Mouse (Mus musculus) liver, embryonic 16.5 days (tissue): ENCODE measurements at regions not wholly inside any gene's neighbourhood (a gene's known extent, or its start where the extent isn't known, plus 50 kb on each side); places are given as distances from the start of the nearest gene placed in this dataset.

ENCODE experiments used
- ATAC-seq: fragments of 200-750 bp; cut with Nextera tagmentation; 2 replicates; pipeline ENCODE4 v1.8.0; 2017; ENCODE audit warnings: low read depth, mild to moderate bottlenecking, moderate number of reproducible peaks, moderate library complexity
- H3K27ac ChIP-seq: fragments of 300-500 bp; sonication (generic); 2 replicates; pipeline ENCODE4 v1.5.1; 2014; ENCODE audit warnings: mild to moderate bottlenecking, low read length
- H3K27me3 ChIP-seq: fragments of 300-500 bp; sonication (generic); 2 replicates; pipeline ENCODE4 v1.6.1; 2014; ENCODE audit warnings: low read depth, low read length, mixed read lengths; ENCODE audit not compliant: control insufficient read depth, insufficient read depth
- H3K36me3 ChIP-seq: fragments of 300-500 bp; sonication (generic); 2 replicates; pipeline ENCODE4 v1.6.1; 2014; ENCODE audit warnings: mild to moderate bottlenecking; ENCODE audit not compliant: control insufficient read depth, insufficient read depth
- H3K4me1 ChIP-seq: fragments of 300-500 bp; sonication (generic); 2 replicates; pipeline ENCODE4 v1.6.1; 2014; ENCODE audit warnings: low read depth, low read length, mixed read lengths; ENCODE audit not compliant: control insufficient read depth
- H3K4me2 ChIP-seq: fragments of 300-500 bp; sonication (generic); 2 replicates; pipeline ENCODE4 v1.6.1; 2014; ENCODE audit warnings: low read depth, low read length, mixed read lengths
- H3K4me3 ChIP-seq: fragments of 300-500 bp; sonication (generic); 2 replicates; pipeline ENCODE4 v1.5.1; 2014; ENCODE audit warnings: low read depth, mild to moderate bottlenecking, low read length
- H3K9ac ChIP-seq: fragments of 300-500 bp; sonication (generic); 2 replicates; pipeline ENCODE4 v1.6.1; 2014; ENCODE audit warnings: low read depth, low read length
- H3K9me3 ChIP-seq: fragments of 300-500 bp; sonication (generic); replicated peaks from 2 replicates; pipeline ENCODE4 v1.6.1; 2016; ENCODE audit warnings: low read length; ENCODE audit not compliant: control insufficient read depth
- WGBS: fragments of 180-500 bp; shearing (Covaris S2); extraction: QIAGEN DNeasy Blood & Tissue Kit; methylation state at CpG from one replicate; pipeline ENCODE4 v1.1.7; 2014; ENCODE audit not compliant: insufficient replicate concordance; 5-methylcytosine and 5-hydroxymethylcytosine counted together

DNA sequence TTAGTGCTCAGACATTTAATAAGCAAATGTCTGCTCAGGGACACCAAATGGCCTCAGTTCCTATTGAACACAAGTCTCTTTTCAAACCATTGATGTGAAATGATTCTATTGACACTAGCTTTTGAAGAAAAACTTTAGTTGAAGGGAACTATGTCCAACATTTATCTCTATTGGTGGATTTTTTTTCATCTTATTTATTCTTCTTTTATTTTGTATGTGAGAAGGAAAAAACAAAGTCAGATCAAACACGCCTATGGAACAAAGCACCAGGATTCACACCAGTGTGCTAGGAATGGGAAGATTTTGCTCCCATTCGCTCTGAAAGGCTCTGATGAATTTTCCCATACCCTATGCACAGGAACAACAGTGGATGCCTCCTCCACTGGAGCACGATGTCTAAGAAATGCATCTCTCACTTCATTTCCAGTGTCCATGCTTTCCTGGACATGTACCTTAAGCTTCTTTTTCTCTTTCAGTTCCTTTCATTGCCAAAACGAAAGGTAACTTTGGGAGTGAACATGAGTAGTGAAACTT, 416.4 kb downstream of the Tmem161b start:
- H3K9me3 ChIP-seq: no peaks in the 10 kb centered on the region
- 66% methylated on average over 4 of the region's 4 CpGs for WGBS
- no peak overlapping the region for H3K9ac ChIP-seq
- no peak overlapping the region for H3K4me3 ChIP-seq
- no peak for ATAC-seq
- no peaks in the 10 kb centered on the region for H3K27me3 ChIP-seq
- no peaks in the 10 kb centered on the region for H3K36me3 ChIP-seq
- H3K4me2 ChIP-seq: no peak overlapping the region
- no peak overlapping the region for H3K27ac ChIP-seq
- no peaks in the 10 kb centered on the region for H3K4me1 ChIP-seq

DNA sequence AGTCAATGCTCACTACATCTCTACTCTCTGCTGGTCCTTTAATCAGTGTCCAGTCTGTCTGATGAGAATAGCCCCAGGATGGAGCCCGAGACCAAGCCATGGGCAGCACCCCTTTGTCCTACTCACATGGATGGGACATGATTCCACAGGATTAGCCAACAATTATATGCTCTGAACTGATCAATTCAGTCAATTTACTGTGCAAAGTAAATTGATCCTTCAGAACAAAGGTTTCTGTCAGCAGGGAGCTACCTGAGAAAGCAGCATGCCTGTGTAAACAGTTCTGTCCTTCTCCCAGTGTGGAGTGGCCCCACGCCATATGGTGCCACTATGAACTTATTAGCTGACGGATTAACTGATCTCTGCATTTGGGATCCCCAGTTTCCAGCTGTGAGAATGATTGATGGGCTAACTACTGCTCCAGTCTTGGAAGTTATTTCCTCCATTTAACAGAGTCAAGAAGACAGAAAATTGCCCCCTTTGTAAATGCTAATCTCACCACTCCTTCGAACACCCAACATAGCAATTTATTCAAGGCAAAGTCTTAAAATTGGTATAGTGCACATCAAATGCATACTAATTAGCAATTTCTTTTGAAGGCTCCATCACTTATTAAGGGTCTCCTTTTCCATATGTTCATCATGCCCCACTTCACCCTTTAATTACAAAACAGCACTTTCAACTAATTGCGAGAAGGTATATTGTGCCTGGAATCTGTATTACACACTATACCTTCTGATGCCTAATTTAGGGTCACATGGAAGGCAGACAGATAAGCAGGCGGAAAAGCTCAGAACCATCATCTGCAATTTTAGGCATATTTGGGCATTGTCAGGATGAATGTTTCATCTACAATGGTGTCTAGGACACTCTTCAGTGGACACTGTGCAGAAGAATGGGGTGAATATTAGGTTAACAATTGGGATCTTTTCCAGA, 417.3 kb downstream of the Tmem161b start:
- Histone ChIP-seq H3K27ac (no peak overlapping the region), H3K4me3 (no peak overlapping the region), H3K27me3 (no peaks in the 10 kb centered on the region), H3K36me3 (no peaks in the 10 kb centered on the region), H3K9ac (no peak overlapping the region), H3K9me3 (no peaks in the 10 kb centered on the region), H3K4me2 (no peak overlapping the region), H3K4me1 (no peaks in the 10 kb centered on the region)
- 54% methylated on average over 6 of the region's 6 CpGs for WGBS
- no peak for ATAC-seq

DNA sequence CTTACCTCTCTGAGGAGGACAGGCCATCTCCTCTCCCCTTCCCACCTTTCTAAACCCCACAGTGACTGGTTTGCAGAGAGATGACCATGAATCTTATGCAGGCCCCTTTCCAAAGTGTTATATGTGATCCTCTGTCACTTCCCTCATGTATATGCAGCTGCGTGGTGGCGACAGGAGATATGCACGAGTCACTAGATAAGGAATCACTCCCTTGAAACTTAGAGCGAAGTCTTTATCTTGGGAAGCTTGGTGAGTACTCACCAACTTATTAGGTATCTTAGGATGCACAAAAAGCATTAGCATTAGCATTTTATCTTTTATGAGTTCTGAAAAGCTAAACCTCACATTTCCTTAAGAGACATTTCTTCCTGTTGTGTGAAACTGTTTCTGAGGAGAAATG, 421.9 kb downstream of the Tmem161b start:
- no peak overlapping the region for H3K9ac ChIP-seq
- WGBS: 19% methylated on average over 4 of the region's 4 CpGs
- no peak overlapping the region for H3K4me2 ChIP-seq
- no peak overlapping the region for H3K4me3 ChIP-seq
- H3K4me1 ChIP-seq: no peaks in the 10 kb centered on the region
- H3K36me3 ChIP-seq: no peaks in the 10 kb centered on the region
- no peak for ATAC-seq
- H3K27me3 ChIP-seq: no peaks in the 10 kb centered on the region
- H3K9me3 ChIP-seq: no peaks in the 10 kb centered on the region
- no peak overlapping the region for H3K27ac ChIP-seq

DNA sequence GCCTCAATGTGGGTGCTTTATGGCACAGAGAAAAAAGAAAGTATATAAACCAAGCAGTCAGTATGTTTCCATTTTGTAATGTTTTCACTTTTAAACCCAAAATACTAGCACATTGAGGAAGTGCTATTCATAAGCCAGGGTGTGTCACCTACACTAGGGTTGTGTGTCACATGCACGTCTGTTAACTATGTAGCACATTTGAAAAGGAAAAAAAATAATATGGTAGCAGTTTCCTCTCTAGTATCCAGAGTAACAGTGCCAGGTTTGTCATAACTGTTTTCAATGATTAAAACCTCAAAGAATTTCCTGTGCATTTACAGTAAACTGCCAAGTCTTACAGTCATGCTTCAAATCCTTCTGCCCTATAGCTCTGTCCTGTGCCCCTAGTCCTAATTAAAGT, 424.8 kb downstream of the Tmem161b start:
- WGBS: 30% methylated on average over 1 of the region's 1 CpGs
- Histone ChIP-seq H3K4me1 (no peaks in the 10 kb centered on the region), H3K4me2 (no peak overlapping the region), H3K36me3 (no peaks in the 10 kb centered on the region), H3K27me3 (no peaks in the 10 kb centered on the region), H3K9me3 (no peaks in the 10 kb centered on the region), H3K4me3 (no peak overlapping the region), H3K27ac (no peak overlapping the region), H3K9ac (no peak overlapping the region)
- ATAC-seq: no peak

- Histone ChIP-seq H3K9me3 (no peaks in the 10 kb centered on the region), H3K36me3 (no peaks in the 10 kb centered on the region), H3K9ac (no peak overlapping the region), H3K4me1 (no peaks in the 10 kb centered on the region), H3K27ac (no peak overlapping the region), H3K4me2 (no peak overlapping the region), H3K4me3 (no peak overlapping the region), H3K27me3 (no peaks in the 10 kb centered on the region)
- WGBS: 13% methylated on average over 1 of the region's 1 CpGs
- ATAC-seq: no peak
Measured at GRCm38 (mm10) chr13:84648056-84648455, 426.0 kb downstream of the Tmem161b start.

DNA sequence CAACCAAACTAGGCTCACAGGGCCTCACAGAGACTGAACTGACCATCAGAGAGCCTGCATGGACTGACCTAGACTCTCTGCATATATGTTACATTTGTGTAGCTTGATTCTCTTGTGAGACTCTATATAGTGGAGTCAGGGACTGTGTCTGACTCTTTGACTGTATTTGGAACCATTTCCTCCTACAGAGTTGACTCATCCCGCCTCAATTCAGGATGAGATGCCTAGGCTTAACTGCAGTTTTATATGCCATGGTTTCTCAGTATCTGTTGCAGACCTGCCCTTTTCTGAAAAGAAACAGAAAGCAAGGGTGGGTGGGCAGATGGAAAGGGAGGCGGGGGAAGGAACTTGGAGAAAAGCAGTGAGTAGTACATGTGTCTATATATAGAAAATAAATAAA, 441.9 kb downstream of the Tmem161b start:
- no peaks in the 10 kb centered on the region for H3K4me1 ChIP-seq
- no peak overlapping the region for H3K4me3 ChIP-seq
- H3K9me3 ChIP-seq: no peaks in the 10 kb centered on the region
- ATAC-seq: no peak
- no peak overlapping the region for H3K27ac ChIP-seq
- no peaks in the 10 kb centered on the region for H3K36me3 ChIP-seq
- 54% methylated on average over 2 of the region's 2 CpGs for WGBS
- H3K9ac ChIP-seq: no peak overlapping the region
- no peaks in the 10 kb centered on the region for H3K27me3 ChIP-seq
- H3K4me2 ChIP-seq: no peak overlapping the region

DNA sequence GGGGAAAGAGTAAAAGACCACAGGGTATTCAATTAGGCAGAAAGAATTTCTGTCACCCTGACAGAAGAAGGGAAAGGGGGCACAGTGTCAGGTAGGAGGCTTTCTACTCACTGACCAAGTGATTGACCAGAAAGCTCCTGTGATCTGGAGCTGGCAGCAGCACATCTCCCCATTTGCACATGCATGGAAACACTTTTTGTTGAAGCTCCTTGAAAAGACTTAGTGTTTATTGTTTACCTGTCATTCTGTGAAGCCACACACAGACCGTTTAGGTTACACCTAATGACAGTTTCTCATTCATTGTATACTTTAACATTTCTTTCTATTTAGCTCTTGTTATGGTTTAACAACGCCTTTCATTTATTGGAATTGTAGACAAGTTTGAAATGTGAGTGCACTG, 458.9 kb downstream of the Tmem161b start:
- ATAC-seq: no peak
- Histone ChIP-seq H3K4me1 (no peaks in the 10 kb centered on the region), H3K9ac (no peak overlapping the region), H3K27me3 (no peaks in the 10 kb centered on the region), H3K36me3 (no peaks in the 10 kb centered on the region), H3K4me2 (no peak overlapping the region), H3K9me3 (no peaks in the 10 kb centered on the region), H3K27ac (no peak overlapping the region), H3K4me3 (no peak overlapping the region)
- WGBS: 50% methylated on average over 2 of the region's 2 CpGs

DNA sequence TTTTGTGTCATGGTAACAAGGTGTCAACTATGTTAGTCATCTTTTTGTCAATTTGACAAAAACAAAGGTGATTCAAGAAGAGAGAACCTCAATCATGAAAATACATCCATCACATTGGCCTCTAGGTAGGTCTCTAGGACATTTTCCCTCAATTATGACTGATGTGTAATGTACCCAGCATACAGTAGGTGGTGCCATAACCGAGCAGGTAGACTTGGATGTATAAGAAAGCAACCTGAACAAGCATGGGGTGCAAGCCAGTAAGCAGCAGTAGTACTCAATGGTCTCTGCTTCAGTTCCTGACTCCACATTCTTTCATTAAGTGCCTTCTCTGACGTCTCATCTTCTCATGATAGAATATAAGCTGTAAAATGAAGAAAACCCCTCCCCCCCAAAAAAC, 463.8 kb downstream of the Tmem161b start:
- no peak overlapping the region for H3K4me3 ChIP-seq
- no peak overlapping the region for H3K9ac ChIP-seq
- H3K4me1 ChIP-seq: no peaks in the 10 kb centered on the region
- H3K36me3 ChIP-seq: no peaks in the 10 kb centered on the region
- H3K4me2 ChIP-seq: no peak overlapping the region
- no peaks in the 10 kb centered on the region for H3K9me3 ChIP-seq
- 37% methylated on average over 2 of the region's 2 CpGs for WGBS
- ATAC-seq: no peak
- H3K27ac ChIP-seq: no peak overlapping the region
- H3K27me3 ChIP-seq: no peaks in the 10 kb centered on the region

GRCm38 (mm10) chr13:84693462-84693861, 471.4 kb downstream of the Tmem161b start:
- no peaks in the 10 kb centered on the region for H3K9me3 ChIP-seq
- no peaks in the 10 kb centered on the region for H3K27me3 ChIP-seq
- WGBS: 68% methylated on average over 2 of the region's 2 CpGs
- no peak for ATAC-seq
- no peaks in the 10 kb centered on the region for H3K4me1 ChIP-seq
- H3K4me3 ChIP-seq: no peak overlapping the region
- H3K36me3 ChIP-seq: no peaks in the 10 kb centered on the region
- H3K4me2 ChIP-seq: no peak overlapping the region
- no peak overlapping the region for H3K9ac ChIP-seq
- H3K27ac ChIP-seq: no peak overlapping the region
